Mouse (Mus musculus): ENCODE results near the gene Tmprss6.

- TF ChIP-seq GATA1 (IDR thresholded peaks at IDR 0.05; ENCODE audit: borderline replicate concordance, low read length): no peak
- TF ChIP-seq FLI1 (IDR thresholded peaks at IDR 0.05; ENCODE audit: low read length): no peak
Observed at GRCm38 (mm10) chr15:78467570-78467969, 864 bp downstream of the Tmprss6 start.
